Mouse (Mus musculus) small intestine, adult 2 months (tissue): ENCODE measurements around the gene Padi1.

ENCODE experiments used
- CTCF ChIP-seq: fragments of 200-500 bp; IDR thresholded peaks from 2 replicates; pipeline ENCODE4 v1.5.1; 2012; ENCODE audit warnings: low read depth, mild to moderate bottlenecking, control low read depth, inconsistent platforms, low read length, moderate library complexity, mixed read lengths; ENCODE audit not compliant: insufficient replicate concordance, insufficient read length; ENCODE audit errors: extremely low read depth
- POLR2A ChIP-seq: fragments of 200-500 bp; IDR thresholded peaks from 2 replicates; pipeline ENCODE4 v1.6.1; 2012; ENCODE audit warnings: low read depth, mild to moderate bottlenecking, control low read depth, inconsistent platforms, low read length, moderate library complexity

DNA sequence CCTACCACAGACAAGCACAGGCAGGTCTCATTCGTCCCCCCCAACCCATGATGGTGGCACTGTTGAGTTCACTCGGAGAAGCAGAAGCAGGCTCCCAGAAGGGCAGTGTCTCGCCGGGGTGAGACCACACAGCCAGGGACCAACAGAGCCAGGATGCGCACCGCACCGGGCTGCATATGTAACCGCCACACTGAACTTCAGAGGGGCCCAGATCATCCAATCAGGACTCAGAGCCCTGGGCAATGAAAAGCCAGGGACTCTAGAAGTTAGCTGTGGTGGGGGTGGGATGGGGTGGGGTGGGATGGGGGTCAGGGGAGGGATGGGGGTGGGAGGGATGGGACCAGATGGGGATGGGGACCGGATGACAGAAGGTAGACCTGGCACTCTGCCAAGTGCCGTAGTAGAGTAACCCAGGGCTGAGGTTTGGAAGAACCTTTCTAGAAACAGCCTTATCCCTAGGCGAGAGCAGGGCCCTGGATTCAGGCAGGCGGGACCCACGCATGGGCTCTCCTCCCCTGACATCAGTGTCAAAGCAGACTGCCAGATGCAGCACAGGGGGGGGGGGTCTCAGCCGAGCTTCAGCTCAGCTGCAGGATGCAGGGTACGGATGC lies 1.8 kb downstream of the Padi1 start:
- TF ChIP-seq CTCF (no peak), POLR2A (no peak)
